Mouse (Mus musculus): ENCODE data around the gene Pknox1. TPM values are rescaled to one million over a fixed set of nuclear protein-coding genes. Genes with fewer than 3 reads are reported as not detected.

The Pknox1 gene
- polyA plus RNA-seq, 1 experiment from 2014 or later, result 32.2 TPM

DNA sequence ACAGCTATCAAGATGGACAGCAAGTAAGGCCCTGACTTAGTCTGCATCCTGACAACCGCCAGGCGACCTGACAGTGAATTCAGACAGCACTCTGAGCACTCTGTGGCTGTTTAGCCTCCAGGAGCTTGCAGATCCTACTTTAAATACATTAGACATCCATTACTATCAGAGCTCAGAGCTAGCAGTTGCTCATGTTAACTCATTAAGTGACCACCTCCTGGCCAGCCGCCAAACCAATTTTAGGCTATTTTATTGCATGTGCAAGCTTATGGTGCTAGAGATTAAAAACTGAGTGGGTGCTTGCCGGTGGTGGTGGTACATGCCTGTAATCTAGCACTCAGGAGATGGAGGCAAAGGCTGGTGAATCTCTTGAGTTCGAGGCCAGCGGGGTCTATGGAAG, 19.2 kb downstream of the Pknox1 start:
- Histone ChIP-seq H3K9ac (replicated peaks; ENCODE audit: low read depth, low read length) (no peak overlapping the region), H3K4me1 (replicated peaks; ENCODE audit: control insufficient read depth, insufficient read depth, low read length) (peaks cover 25% of the 10 kb centered on the region), H3K9me3 (ENCODE audit: control insufficient read depth, low read length) (no peaks in the 10 kb centered on the region), H3K36me3 (ENCODE audit: control insufficient read depth, insufficient read depth) (no peaks in the 10 kb centered on the region), H3K4me3 (replicated peaks; ENCODE audit: low read length) (no peak overlapping the region), H3K27me3 (replicated peaks; ENCODE audit: control insufficient read depth, insufficient read depth, low read length) (no peaks in the 10 kb centered on the region), H3K4me2 (ENCODE audit: low read length) (no peak overlapping the region), H3K27ac (ENCODE audit: low read length) (no peak overlapping the region)
- WGBS, result 80% methylated on average over 6 of the region's 6 CpGs
- ATAC-seq, result no peak

DNA sequence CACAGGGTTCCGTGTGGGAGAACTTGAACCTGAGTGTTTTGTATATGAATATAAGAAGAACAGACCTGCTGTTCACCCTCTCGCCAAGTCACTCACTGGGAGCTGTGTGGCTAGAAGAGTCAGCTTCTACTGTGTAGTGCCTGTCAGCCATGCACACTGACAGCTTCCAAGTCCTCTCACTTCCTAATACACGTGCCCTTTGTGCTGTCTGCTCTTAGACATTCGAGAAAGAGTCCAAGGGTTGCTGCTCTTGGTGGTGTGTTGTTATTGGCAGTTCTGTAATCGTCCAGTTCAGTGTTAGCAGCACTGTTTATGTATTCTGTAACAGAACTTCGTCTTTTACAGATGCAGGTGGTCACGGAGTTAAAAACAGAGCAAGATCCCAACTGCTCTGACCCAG, 23.6 kb downstream of the Pknox1 start:
- Histone ChIP-seq H3K4me2 (ENCODE audit: low read length) (no peak overlapping the region), H3K9me3 (ENCODE audit: control insufficient read depth, low read length) (no peaks in the 10 kb centered on the region), H3K27ac (ENCODE audit: low read length) (no peak overlapping the region), H3K36me3 (ENCODE audit: control insufficient read depth, insufficient read depth) (peaks cover 15% of the 10 kb centered on the region), H3K27me3 (replicated peaks; ENCODE audit: control insufficient read depth, insufficient read depth, low read length) (no peaks in the 10 kb centered on the region), H3K4me1 (replicated peaks; ENCODE audit: control insufficient read depth, insufficient read depth, low read length) (no peaks in the 10 kb centered on the region), H3K4me3 (replicated peaks; ENCODE audit: low read length) (no peak overlapping the region), H3K9ac (replicated peaks; ENCODE audit: low read depth, low read length) (no peak overlapping the region)
- 82% methylated on average over 7 of the region's 7 CpGs for WGBS
- no peak for ATAC-seq

DNA sequence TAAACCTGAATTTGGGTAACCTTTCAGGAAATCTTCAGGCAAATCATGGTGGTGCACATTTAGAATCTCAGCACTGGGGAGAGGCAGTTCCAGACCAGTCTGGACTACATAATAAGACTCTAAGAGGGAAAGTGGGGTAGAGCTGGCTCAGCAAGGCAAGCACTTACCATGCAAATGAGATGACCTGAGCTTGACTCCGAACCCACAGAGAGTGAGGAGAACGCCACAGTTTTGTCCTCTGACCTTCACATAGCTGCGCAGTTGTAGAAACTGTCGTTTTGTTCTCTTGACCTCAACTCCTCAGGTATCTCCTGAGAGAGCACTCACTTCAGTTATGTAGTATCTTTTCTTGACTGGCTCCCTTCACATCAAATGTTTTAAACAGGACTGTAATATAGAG, 24.2 kb downstream of the Pknox1 start:
- Histone ChIP-seq H3K9me3 (ENCODE audit: control insufficient read depth, low read length) (no peaks in the 10 kb centered on the region), H3K4me2 (ENCODE audit: low read length) (no peak overlapping the region), H3K27me3 (replicated peaks; ENCODE audit: control insufficient read depth, insufficient read depth, low read length) (no peaks in the 10 kb centered on the region), H3K36me3 (ENCODE audit: control insufficient read depth, insufficient read depth) (peaks cover 17% of the 10 kb centered on the region), H3K4me1 (replicated peaks; ENCODE audit: control insufficient read depth, insufficient read depth, low read length) (no peaks in the 10 kb centered on the region), H3K9ac (replicated peaks; ENCODE audit: low read depth, low read length) (no peak overlapping the region), H3K4me3 (replicated peaks; ENCODE audit: low read length) (no peak overlapping the region), H3K27ac (ENCODE audit: low read length) (no peak overlapping the region)
- WGBS, result 95% methylated on average over 4 of the region's 4 CpGs
- no peak for ATAC-seq

DNA sequence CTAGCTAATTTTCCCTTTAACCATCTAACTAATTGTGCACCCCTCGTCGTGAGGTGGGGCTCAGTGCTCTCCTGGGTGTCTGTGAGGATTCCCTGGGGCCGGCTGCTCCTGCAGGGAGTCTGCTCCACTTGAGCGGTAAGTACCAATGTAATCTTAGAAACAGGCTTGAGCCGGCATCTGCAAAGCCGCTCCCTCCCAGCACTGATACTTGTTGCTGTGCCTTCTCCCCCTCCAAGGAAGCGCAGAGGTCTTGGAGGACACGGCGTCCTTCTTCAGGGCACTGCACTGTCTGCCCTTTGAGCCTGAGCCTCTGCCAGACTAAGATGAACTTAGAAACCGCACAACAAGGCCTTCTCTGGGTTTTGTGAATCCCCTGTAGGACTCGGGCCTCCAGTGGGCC, 26.3 kb downstream of the Pknox1 start:
- ATAC-seq, result no peak
- no peak overlapping the region for H3K27ac ChIP-seq (ENCODE audit: low read length)
- peaks cover 20% of the 10 kb centered on the region for H3K36me3 ChIP-seq (ENCODE audit: control insufficient read depth, insufficient read depth)
- H3K4me3 ChIP-seq (replicated peaks; ENCODE audit: low read length), result no peak overlapping the region
- H3K27me3 ChIP-seq (replicated peaks; ENCODE audit: control insufficient read depth, insufficient read depth, low read length), result no peaks in the 10 kb centered on the region
- H3K4me2 ChIP-seq (ENCODE audit: low read length), result no peak overlapping the region
- no peaks in the 10 kb centered on the region for H3K4me1 ChIP-seq (replicated peaks; ENCODE audit: control insufficient read depth, insufficient read depth, low read length)
- WGBS, result 86% methylated on average over 11 of the region's 11 CpGs
- no peak overlapping the region for H3K9ac ChIP-seq (replicated peaks; ENCODE audit: low read depth, low read length)
- no peaks in the 10 kb centered on the region for H3K9me3 ChIP-seq (ENCODE audit: control insufficient read depth, low read length)

DNA sequence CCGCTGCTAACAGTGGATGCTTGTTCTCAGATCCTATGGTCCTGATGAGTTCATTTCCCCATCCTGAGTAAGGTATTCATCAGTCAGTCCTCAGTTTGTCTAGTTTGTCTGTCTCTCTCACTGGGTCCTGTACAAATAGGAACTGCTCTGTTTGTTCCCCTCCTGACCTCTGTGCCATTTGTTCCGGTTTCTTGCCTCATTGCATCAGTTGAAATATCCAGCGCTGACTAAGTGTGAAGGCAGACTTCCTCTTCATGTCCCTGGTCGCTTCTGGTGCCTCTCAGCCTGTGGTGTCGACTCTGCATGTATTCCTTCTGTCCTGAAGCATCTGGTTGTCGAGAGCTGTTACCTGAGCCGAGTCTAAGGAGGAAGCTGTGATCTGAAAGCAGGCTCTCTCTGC, 30.1 kb downstream of the Pknox1 start:
- Histone ChIP-seq H3K4me3 (replicated peaks; ENCODE audit: low read length) (no peak overlapping the region), H3K27ac (ENCODE audit: low read length) (peak overlapping the region; percentile 44; the same call in 1 of the 2 replicates), H3K27me3 (replicated peaks; ENCODE audit: control insufficient read depth, insufficient read depth, low read length) (no peaks in the 10 kb centered on the region), H3K9me3 (ENCODE audit: control insufficient read depth, low read length) (no peaks in the 10 kb centered on the region), H3K4me2 (ENCODE audit: low read length) (no peak overlapping the region), H3K36me3 (ENCODE audit: control insufficient read depth, insufficient read depth) (peaks cover 18% of the 10 kb centered on the region), H3K4me1 (replicated peaks; ENCODE audit: control insufficient read depth, insufficient read depth, low read length) (no peaks in the 10 kb centered on the region), H3K9ac (replicated peaks; ENCODE audit: low read depth, low read length) (no peak overlapping the region)
- no peak for ATAC-seq
- 77% methylated on average over 7 of the region's 7 CpGs for WGBS

DNA sequence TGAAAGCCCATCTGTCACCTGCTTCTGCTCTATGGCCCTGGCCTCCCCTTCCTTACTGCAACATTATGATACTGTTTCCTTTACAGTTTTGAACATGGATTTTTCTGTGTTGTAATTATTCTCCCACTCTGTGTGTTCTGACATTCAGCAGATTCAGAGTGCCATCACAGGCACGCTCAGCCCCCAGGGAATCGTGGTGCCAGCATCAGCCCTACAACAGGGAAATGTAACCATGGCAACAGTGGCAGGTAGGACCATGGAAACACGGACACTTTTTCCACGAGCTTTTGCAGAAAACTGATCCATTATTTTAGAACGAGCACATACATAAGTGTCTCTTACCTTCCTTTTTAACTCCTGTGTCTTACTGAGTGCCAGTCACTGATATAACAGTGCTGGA, 30.5 kb downstream of the Pknox1 start:
- WGBS, result 75% methylated on average over 5 of the region's 5 CpGs
- Histone ChIP-seq H3K27me3 (replicated peaks; ENCODE audit: control insufficient read depth, insufficient read depth, low read length) (no peaks in the 10 kb centered on the region), H3K27ac (ENCODE audit: low read length) (peak overlapping the region; percentile 44; the same call in 1 of the 2 replicates), H3K9ac (replicated peaks; ENCODE audit: low read depth, low read length) (no peak overlapping the region), H3K4me1 (replicated peaks; ENCODE audit: control insufficient read depth, insufficient read depth, low read length) (no peaks in the 10 kb centered on the region), H3K9me3 (ENCODE audit: control insufficient read depth, low read length) (no peaks in the 10 kb centered on the region), H3K4me2 (ENCODE audit: low read length) (no peak overlapping the region), H3K4me3 (replicated peaks; ENCODE audit: low read length) (no peak overlapping the region), H3K36me3 (ENCODE audit: control insufficient read depth, insufficient read depth) (peaks cover 18% of the 10 kb centered on the region)
- peak; percentile 57; the same call in 1 of the 2 replicates for ATAC-seq

DNA sequence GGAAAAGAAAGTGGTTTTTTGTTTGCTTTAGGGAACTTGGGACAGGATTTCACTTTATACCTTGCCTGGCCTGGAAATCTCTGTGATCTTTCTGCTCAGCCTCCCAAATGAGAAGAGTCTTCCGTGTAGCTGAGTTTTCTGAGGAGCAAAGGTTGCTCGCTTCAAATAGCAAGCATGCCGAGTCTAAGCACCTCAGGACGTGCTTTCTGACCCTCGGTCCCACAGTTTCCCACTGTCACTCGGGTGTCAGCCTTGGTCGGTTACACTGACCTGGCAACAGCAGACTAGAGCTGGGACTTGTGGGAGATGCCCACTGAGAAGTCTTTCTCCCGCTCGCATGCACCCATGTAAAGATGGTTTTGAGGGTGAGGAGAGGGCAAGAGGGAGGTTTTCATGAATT, 33.4 kb downstream of the Pknox1 start:
- H3K4me3 ChIP-seq (replicated peaks; ENCODE audit: low read length), result no peak overlapping the region
- H3K4me2 ChIP-seq (ENCODE audit: low read length), result no peak overlapping the region
- H3K9ac ChIP-seq (replicated peaks; ENCODE audit: low read depth, low read length), result no peak overlapping the region
- 89% methylated on average over 9 of the region's 9 CpGs for WGBS
- H3K9me3 ChIP-seq (ENCODE audit: control insufficient read depth, low read length), result no peaks in the 10 kb centered on the region
- H3K4me1 ChIP-seq (replicated peaks; ENCODE audit: control insufficient read depth, insufficient read depth, low read length), result no peaks in the 10 kb centered on the region
- no peaks in the 10 kb centered on the region for H3K27me3 ChIP-seq (replicated peaks; ENCODE audit: control insufficient read depth, insufficient read depth, low read length)
- H3K36me3 ChIP-seq (ENCODE audit: control insufficient read depth, insufficient read depth), result peaks cover 13% of the 10 kb centered on the region
- no peak for ATAC-seq
- H3K27ac ChIP-seq (ENCODE audit: low read length), result no peak overlapping the region

DNA sequence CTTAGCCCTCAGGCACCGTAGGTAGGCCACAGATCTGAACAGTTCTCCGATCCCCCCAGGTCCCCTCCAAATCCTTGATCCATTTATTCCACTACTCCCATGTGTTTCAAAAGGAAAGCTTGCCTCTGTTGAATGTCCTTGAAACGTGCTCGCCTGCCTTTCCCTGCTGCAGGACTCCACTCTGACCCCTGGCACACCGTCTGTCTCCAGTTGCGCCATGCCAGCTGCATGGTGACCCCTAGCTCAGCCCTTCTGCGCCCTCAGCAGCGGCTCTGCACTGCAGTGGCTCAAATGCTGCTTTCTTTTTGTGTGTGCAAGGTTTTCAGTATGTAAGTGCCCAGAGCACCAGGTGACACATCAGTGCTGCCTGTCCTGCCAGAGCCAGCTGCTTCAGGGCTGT, 34.1 kb downstream of the Pknox1 start:
- WGBS, result 89% methylated on average over 8 of the region's 8 CpGs
- Histone ChIP-seq H3K9ac (replicated peaks; ENCODE audit: low read depth, low read length) (no peak overlapping the region), H3K4me2 (ENCODE audit: low read length) (no peak overlapping the region), H3K4me1 (replicated peaks; ENCODE audit: control insufficient read depth, insufficient read depth, low read length) (no peaks in the 10 kb centered on the region), H3K27ac (ENCODE audit: low read length) (no peak overlapping the region), H3K27me3 (replicated peaks; ENCODE audit: control insufficient read depth, insufficient read depth, low read length) (no peaks in the 10 kb centered on the region), H3K4me3 (replicated peaks; ENCODE audit: low read length) (no peak overlapping the region), H3K9me3 (ENCODE audit: control insufficient read depth, low read length) (no peaks in the 10 kb centered on the region), H3K36me3 (ENCODE audit: control insufficient read depth, insufficient read depth) (peaks cover 14% of the 10 kb centered on the region)
- ATAC-seq, result no peak

DNA sequence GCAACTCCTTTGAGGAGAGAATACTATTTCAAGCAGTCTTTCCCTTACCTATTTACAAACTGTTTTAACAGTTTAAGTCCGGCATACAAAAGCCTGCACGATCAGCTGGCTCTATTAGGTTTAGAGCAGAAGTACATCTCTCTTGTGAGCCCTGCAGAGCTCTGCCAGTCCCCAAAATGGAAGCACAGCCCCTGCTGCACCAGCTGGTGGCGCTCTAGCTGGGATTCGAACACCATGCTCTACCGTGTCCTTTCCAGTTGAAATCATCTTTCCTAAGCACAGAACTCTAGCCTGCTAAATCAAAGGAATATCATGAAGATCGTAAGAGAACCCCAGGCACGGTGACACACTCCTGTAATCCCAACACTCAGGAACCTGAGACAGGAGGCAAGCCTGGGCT, 41.9 kb downstream of the Pknox1 start:
- Histone ChIP-seq H3K9ac (replicated peaks; ENCODE audit: low read depth, low read length) (no peak overlapping the region), H3K36me3 (ENCODE audit: control insufficient read depth, insufficient read depth) (peaks cover 8% of the 10 kb centered on the region; the same call in 1 of the 2 replicates), H3K4me3 (replicated peaks; ENCODE audit: low read length) (no peak overlapping the region), H3K4me1 (replicated peaks; ENCODE audit: control insufficient read depth, insufficient read depth, low read length) (no peaks in the 10 kb centered on the region), H3K27me3 (replicated peaks; ENCODE audit: control insufficient read depth, insufficient read depth, low read length) (no peaks in the 10 kb centered on the region), H3K9me3 (ENCODE audit: control insufficient read depth, low read length) (no peaks in the 10 kb centered on the region), H3K4me2 (ENCODE audit: low read length) (no peak overlapping the region), H3K27ac (ENCODE audit: low read length) (no peak overlapping the region)
- WGBS, result 73% methylated on average over 7 of the region's 7 CpGs
- no peak for ATAC-seq

DNA sequence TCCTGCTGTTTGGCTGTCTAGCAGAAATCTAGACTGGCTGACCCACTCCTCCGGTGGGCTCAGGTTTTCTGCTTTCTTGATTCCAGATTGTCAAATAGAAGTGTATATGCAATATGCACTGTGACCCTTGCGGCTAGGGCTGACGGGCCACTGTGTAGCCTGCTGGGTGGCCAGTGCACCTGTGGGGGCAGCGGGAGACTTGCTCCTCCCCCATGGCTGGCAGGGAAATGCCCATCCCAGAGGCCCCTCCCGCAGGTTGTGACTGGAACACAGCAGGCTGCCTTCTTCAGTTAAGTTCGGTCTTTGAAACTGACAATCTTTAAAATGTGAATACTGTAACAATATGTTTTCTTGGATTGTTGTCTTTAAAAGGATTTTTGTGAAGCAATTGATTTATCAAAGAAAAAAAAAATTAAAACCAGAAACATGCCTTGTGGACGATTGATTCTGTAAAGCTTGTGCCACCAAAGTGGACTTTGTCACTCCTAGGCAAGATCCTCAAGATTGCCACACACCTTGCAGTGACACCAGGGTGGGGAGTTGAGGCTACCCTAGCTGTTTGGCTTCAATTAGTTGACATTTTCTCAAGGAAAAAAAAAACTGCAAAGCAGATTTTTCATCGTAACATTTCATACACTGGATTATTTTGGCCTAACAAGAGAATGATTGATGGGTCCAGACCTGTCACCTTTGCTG, 42.9 kb downstream of the Pknox1 start:
- no peak overlapping the region for H3K27ac ChIP-seq (ENCODE audit: low read length)
- WGBS, result 86% methylated on average over 8 of the region's 8 CpGs

More for the DNA sequence above, 42.9 kb downstream of the Pknox1 start:
- Histone ChIP-seq H3K9me3 (ENCODE audit: control insufficient read depth, low read length) (no peaks in the 10 kb centered on the region), H3K4me1 (replicated peaks; ENCODE audit: control insufficient read depth, insufficient read depth, low read length) (no peaks in the 10 kb centered on the region), H3K27me3 (replicated peaks; ENCODE audit: control insufficient read depth, insufficient read depth, low read length) (no peaks in the 10 kb centered on the region), H3K9ac (replicated peaks; ENCODE audit: low read depth, low read length) (no peak overlapping the region), H3K4me2 (ENCODE audit: low read length) (no peak overlapping the region), H3K36me3 (ENCODE audit: control insufficient read depth, insufficient read depth) (peaks cover 8% of the 10 kb centered on the region; the same call in 1 of the 2 replicates), H3K4me3 (replicated peaks; ENCODE audit: low read length) (no peak overlapping the region)
- no peak for ATAC-seq
